Mouse (Mus musculus): ENCODE results near the gene Btg2. TPM values are rescaled to one million over a fixed set of nuclear protein-coding genes. Genes with fewer than 3 reads are reported as not detected.
A peak's percentile ranks its signal among the peaks of the same experiment; 100 is the strongest.

The Btg2 gene
- polyA plus RNA-seq, 2 experiments: 18.6 to 26.4 TPM

- DNase-seq (ENCODE audit: low spot score) (no peak), ATAC-seq (ENCODE audit: low FRiP score, low read depth) (no peak)
- no peaks in the 10 kb centered on the region for H3K9me3 ChIP-seq (ENCODE audit: control insufficient read depth, low read length)
- peak overlapping the region; percentile 55 for H3K4me2 ChIP-seq (replicated peaks; ENCODE audit: low read depth, low read length, severe bottlenecking)
- no peaks in the 10 kb centered on the region for H3K36me3 ChIP-seq (ENCODE audit: control insufficient read depth, insufficient read depth, low read length)
- peaks cover 52% of the 10 kb centered on the region for H3K4me1 ChIP-seq (ENCODE audit: control insufficient read depth, insufficient read depth, low read length)
- no peak overlapping the region for H3K9ac ChIP-seq (ENCODE audit: low read depth, low read length, severe bottlenecking)
- peak overlapping the region; percentile 82 for H3K27ac ChIP-seq (replicated peaks; ENCODE audit: low read depth, low read length)
- TF ChIP-seq POLR2A (IDR thresholded peaks at IDR 0.05; ENCODE audit: borderline replicate concordance, extremely low read depth, insufficient read depth, insufficient read length): no peak
- H3K4me3 ChIP-seq (replicated peaks; ENCODE audit: low read length): no peak overlapping the region
- 51% methylated on average over 13 of the region's 13 CpGs for WGBS
- no peaks in the 10 kb centered on the region for H3K27me3 ChIP-seq (ENCODE audit: control insufficient read depth, insufficient read depth, low read length)
Observed at GRCm38 (mm10) chr1:134097956-134098725, 19.2 kb upstream of the Btg2 start.

- ATAC-seq (ENCODE audit: low FRiP score, low read depth): no peak
- H3K4me2 ChIP-seq (replicated peaks; ENCODE audit: low read depth, low read length, severe bottlenecking): no peak overlapping the region
- 92% methylated on average over 7 of the region's 7 CpGs for WGBS
- H3K36me3 ChIP-seq (ENCODE audit: control insufficient read depth, insufficient read depth, low read length): no peaks in the 10 kb centered on the region
- TF ChIP-seq POLR2A (IDR thresholded peaks at IDR 0.05; ENCODE audit: borderline replicate concordance, extremely low read depth, insufficient read depth, insufficient read length): no peak
- no peak overlapping the region for H3K4me3 ChIP-seq (replicated peaks; ENCODE audit: low read length)
- no peak for DNase-seq (ENCODE audit: low spot score)
- H3K4me1 ChIP-seq (ENCODE audit: control insufficient read depth, insufficient read depth, low read length): peaks cover 53% of the 10 kb centered on the region
- no peaks in the 10 kb centered on the region for H3K9me3 ChIP-seq (ENCODE audit: control insufficient read depth, low read length)
- no peak overlapping the region for H3K9ac ChIP-seq (ENCODE audit: low read depth, low read length, severe bottlenecking)
- no peaks in the 10 kb centered on the region for H3K27me3 ChIP-seq (ENCODE audit: control insufficient read depth, insufficient read depth, low read length)
- H3K27ac ChIP-seq (replicated peaks; ENCODE audit: low read depth, low read length): no peak overlapping the region
Observed at GRCm38 (mm10) chr1:134097080-134097855, 18.3 kb upstream of the Btg2 start.

GRCm38 (mm10) chr1:134096264-134096934 is 17.5 kb upstream of the Btg2 start:
- no peaks in the 10 kb centered on the region for H3K9me3 ChIP-seq (ENCODE audit: control insufficient read depth, low read length)
- WGBS: 48% methylated on average over 14 of the region's 14 CpGs
- no peak overlapping the region for H3K4me3 ChIP-seq (replicated peaks; ENCODE audit: low read length)
- peak overlapping the region; percentile 50 for H3K27ac ChIP-seq (replicated peaks; ENCODE audit: low read depth, low read length)
- H3K4me2 ChIP-seq (replicated peaks; ENCODE audit: low read depth, low read length, severe bottlenecking): 0 out of 2 replicates have a peak overlapping the region, but pooled peaks have one; percentile 3
- peak overlapping the region; percentile 17; the same call in 1 of the 2 replicates for H3K9ac ChIP-seq (ENCODE audit: low read depth, low read length, severe bottlenecking)
- no peak for ATAC-seq (ENCODE audit: low FRiP score, low read depth)
- H3K4me1 ChIP-seq (ENCODE audit: control insufficient read depth, insufficient read depth, low read length): peaks cover 53% of the 10 kb centered on the region
- DNase-seq (ENCODE audit: low spot score): peak; percentile 76
- TF ChIP-seq POLR2A (IDR thresholded peaks at IDR 0.05; ENCODE audit: borderline replicate concordance, extremely low read depth, insufficient read depth, insufficient read length): no peak
- H3K27me3 ChIP-seq (ENCODE audit: control insufficient read depth, insufficient read depth, low read length): no peaks in the 10 kb centered on the region
- no peaks in the 10 kb centered on the region for H3K36me3 ChIP-seq (ENCODE audit: control insufficient read depth, insufficient read depth, low read length)

- ATAC-seq (ENCODE audit: low FRiP score, low read depth) (no peak), DNase-seq (ENCODE audit: low spot score) (no peak)
- WGBS: 88% methylated on average over 4 of the region's 4 CpGs
- Histone ChIP-seq H3K27ac (replicated peaks; ENCODE audit: low read depth, low read length) (peak overlapping the region; percentile 50), H3K27me3 (ENCODE audit: control insufficient read depth, insufficient read depth, low read length) (no peaks in the 10 kb centered on the region), H3K4me3 (replicated peaks; ENCODE audit: low read length) (no peak overlapping the region), H3K4me2 (replicated peaks; ENCODE audit: low read depth, low read length, severe bottlenecking) (0 out of 2 replicates have a peak overlapping the region, but pooled peaks have one; percentile 11), H3K9me3 (ENCODE audit: control insufficient read depth, low read length) (no peaks in the 10 kb centered on the region), H3K9ac (ENCODE audit: low read depth, low read length, severe bottlenecking) (no peak overlapping the region), H3K36me3 (ENCODE audit: control insufficient read depth, insufficient read depth, low read length) (no peaks in the 10 kb centered on the region), H3K4me1 (ENCODE audit: control insufficient read depth, insufficient read depth, low read length) (peaks cover 53% of the 10 kb centered on the region)
- TF ChIP-seq POLR2A (IDR thresholded peaks at IDR 0.05; ENCODE audit: borderline replicate concordance, extremely low read depth, insufficient read depth, insufficient read length): no peak
Observed at GRCm38 (mm10) chr1:134095721-134096120, 16.8 kb upstream of the Btg2 start.

DNA sequence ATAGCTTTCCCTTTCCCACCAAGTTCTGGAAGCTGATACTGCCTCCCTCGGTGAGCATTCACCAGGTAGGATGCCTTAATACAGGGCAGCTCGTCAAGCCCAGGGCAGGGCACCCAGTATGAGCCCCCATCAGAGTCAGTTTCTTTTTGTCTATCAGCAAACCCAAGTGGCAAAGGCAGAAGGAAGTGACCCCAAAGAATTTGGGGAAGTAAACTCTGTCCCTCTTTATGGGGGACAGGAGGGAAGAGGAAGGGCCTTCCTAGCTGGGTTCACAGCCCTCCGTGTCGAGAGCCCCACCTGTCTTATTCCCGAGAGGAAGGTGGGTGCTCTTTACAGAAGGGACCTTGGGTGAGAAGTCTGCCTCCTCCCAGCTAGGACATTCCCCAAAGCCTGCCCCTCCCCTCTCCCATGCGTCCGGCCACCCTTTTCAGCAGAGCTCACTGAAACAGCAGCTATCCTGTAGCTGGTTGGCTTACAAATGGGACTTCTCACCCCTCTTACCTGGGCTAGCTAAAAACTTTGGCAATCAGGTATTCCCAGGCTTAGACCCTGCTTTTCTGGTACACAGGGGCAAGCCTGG is 16.2 kb upstream of the Btg2 start:
- Histone ChIP-seq H3K4me3 (replicated peaks; ENCODE audit: low read length) (no peak overlapping the region), H3K27me3 (ENCODE audit: control insufficient read depth, insufficient read depth, low read length) (no peaks in the 10 kb centered on the region), H3K9me3 (ENCODE audit: control insufficient read depth, low read length) (no peaks in the 10 kb centered on the region), H3K36me3 (ENCODE audit: control insufficient read depth, insufficient read depth, low read length) (no peaks in the 10 kb centered on the region), H3K4me1 (ENCODE audit: control insufficient read depth, insufficient read depth, low read length) (peaks cover 49% of the 10 kb centered on the region), H3K4me2 (replicated peaks; ENCODE audit: low read depth, low read length, severe bottlenecking) (no peak overlapping the region), H3K9ac (ENCODE audit: low read depth, low read length, severe bottlenecking) (no peak overlapping the region), H3K27ac (replicated peaks; ENCODE audit: low read depth, low read length) (no peak overlapping the region)
- no peak for TF ChIP-seq POLR2A (IDR thresholded peaks at IDR 0.05; ENCODE audit: borderline replicate concordance, extremely low read depth, insufficient read depth, insufficient read length)
- no peak for DNase-seq (ENCODE audit: low spot score)
- no peak for ATAC-seq (ENCODE audit: low FRiP score, low read depth)
- 67% methylated on average over 7 of the region's 7 CpGs for WGBS

Data from limb, embryonic 14.5 days (tissue).